Mouse (Mus musculus) spleen, adult 12 weeks (tissue): ENCODE results near the gene 6030468B19Rik.

Experiments used
- DNase-seq: peaks from one replicate; pipeline ENCODE4 v3.0.0; 2022; ENCODE audit warnings: low spot score

Gene 6030468B19Rik

DNA sequence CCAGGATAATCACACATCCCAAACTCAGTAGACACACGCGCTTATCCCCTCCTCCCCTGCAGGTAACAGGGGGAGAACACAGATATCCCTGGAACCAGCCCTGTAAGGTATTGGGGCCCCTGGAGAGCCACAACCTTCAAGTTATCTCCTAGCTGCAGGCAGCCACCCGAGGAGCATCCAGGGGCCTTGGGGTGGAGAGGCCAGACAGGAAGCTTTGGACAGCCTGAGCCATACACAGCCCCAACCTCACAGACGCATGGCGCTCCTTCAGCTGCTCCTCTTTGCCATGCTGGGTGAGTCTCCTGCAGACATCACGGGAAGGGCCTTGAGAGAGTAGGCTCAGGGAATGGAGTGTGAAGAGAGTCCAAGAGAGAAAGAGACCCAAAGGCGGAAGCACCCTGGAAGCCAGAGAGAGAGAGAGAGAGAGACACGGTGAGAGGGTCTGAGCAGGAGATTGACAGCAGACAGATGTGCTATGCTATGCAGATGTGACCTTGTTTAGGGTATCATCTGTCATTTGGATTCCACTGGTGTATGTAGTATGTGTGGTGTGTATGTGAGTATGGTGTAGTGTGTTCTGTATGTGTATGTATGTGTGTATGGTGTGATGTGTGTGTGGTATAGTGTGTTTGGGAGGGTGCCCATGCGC lies at the start of gene 6030468B19Rik:
6030468B19Rik (plus strand) TSS at position 150 of the 649 bp plus-strand sequence.
- DNase-seq = peak; percentile 60

DNA sequence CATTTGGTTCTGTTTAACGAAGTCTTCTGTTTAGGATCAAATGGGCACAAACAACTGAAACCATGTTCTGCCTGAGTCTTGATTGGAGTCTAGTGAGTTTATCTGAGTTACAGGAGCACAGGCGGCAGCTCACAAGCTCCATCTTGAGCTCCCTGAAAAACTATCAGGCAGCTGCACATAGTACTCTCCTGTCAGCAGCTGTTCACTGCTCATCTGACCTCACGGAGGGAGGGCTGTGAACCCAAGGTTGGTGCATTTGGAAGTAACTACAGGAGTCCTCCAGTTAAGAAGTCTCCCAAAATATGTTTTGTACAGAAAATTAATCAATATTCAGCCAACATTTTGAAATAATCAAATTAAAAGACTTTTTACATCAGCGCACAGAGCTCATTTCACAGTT lies 48.8 kb upstream of the 6030468B19Rik start:
- DNase-seq = no peak

DNA sequence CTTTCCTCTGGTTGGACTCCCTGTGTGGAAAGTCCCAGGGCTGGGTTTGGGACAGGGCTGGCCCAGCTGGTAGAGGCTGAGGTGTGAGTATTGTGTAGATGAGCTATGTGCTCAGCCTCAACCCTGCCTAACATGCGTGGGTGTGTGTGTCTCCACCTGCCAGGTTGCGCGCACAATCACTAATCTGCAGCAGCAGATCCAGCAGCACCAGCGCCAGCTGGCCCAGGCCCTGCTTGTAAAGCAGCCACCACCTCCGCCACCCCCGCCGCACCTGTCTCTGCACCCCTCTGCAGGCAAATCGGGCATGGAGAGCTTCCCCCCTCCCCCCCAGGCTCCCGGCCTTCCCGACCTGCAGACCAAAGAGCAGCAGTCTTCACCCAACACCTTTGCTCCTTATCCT lies 48.0 kb upstream of the 6030468B19Rik start:
- DNase-seq = no peak

DNA sequence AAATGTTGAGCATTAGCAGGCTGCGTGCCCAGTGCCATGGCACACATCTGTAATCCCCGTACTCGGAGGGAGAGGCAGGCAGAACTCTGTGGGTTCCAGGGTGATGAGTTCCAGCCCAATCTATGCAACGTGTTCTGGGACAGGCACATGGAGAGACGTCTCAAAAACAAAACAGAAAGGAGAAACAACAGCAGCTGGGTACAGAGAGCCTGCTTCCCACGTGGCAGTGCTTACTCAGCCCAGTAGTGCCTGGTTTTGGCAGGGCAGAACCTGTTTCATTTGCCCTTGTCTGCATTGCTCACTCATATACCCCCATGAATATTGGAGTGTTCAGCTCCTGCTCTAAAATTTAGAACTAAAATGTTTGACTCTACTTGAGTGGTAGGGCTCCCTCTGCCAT lies 45.9 kb upstream of the 6030468B19Rik start:
- DNase-seq = no peak

DNA sequence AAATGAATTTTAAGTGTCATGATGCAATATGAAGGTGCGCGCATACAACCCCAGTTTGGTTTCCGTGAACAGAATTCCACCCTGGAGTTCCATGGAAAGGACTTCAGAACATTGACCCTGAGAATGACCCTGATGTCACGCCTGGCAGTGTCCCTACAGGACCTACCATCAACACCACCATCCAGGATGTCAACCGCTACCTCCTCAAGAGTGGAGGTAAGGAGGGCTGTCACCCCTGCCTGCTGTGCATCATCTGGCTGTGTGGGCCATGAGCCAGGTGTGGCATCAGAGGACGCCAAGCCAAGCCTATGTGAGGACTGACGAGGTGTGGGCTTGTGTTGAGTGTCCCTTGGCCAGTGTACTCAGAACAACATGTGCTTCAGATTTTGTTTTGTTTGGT lies 41.6 kb upstream of the 6030468B19Rik start:
- DNase-seq = no peak

DNA sequence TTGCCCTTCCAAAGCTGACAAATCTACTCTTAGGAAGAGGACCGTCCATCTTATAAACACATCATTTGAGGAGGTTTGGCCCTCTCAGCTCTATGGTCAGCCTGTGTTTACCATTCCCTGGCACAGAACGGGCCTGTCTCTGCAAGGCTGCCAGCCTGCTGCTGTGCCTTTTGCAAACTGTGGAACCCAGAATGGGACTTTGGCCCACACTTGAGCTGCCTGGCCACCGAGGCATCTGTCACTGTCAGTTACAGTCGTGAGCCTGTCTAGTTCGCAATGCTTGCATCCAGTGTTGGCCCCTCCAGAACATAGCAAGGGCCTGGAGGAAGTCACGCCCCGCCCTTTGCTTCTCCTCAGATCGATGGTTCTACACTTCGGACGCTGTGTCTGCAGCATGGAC lies 38.2 kb upstream of the 6030468B19Rik start:
- no peak for DNase-seq

DNA sequence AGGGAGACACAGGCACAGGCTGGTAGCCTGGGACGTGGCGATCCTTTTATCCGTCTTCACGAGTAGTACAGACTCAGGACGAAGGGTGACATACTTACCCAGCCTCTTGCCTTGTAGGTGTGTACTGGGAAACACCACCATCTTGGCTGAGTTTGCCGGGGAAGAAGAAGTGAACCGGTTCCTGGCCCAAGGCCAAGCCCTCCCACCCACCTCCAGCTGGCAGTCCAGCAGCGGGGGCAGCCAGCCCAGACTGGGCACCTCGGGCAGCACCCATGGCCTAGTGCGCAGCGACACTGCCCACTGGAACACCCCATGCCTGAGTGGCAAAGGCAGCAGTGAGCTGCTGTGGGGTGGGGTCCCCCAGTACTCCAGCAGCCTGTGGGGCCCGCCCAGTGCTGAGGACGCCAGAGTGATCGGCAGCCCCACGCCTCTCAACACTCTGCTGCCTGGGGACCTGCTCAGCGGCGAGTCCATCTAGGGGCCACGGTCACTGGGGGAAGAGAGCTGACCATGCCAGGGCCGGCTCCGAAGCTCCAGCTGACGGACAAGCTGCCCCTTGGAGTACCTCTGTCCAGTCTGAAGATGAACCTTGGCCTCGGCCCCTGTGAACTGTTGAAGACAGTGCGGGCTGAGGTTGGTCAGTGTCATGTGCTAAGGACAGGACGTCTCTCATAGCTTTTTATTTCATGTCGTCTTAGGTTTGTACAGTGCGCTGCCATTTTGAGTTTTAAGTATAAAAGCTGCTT lies 36.9 kb upstream of the 6030468B19Rik start:
- DNase-seq = no peak

DNA sequence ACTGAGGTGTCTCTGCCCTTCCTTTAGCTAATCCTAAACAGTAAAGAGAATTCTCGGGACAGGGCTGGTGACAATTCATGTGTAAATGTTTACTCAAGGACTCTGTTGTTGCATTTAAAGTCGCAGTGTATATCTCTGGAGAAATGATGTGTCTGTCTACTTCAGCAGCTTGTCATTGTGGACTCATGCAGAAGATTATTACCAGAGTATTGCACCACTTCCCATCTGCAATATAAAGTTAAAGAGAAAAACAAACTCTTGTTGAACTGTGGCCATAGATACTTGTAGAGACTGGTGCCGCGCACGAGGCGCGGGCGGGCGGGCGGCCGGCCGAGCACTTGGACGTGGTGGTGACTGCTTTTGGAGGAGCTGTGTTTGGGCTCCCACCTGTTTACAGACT lies 35.7 kb upstream of the 6030468B19Rik start:
- no peak for DNase-seq

DNA sequence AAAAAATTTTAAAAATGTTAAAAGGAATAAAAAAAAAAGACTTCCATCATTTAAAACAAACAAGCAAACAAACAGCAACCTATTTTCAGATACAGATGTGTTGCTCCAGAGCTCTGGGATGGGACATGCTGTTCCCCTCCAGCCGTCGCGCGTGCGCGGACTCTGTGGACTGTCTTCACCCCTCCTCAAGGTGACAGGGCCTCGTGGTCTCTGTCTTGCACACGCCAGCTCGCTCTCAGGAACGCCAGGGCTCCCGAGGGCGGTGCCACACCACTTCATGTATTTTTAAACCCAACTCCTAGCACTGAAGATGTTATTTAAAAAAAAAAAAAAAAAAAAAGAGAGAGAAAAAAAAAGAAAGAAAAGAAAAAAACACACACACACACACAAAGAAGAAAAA lies 35.2 kb upstream of the 6030468B19Rik start:
- DNase-seq = no peak

DNA sequence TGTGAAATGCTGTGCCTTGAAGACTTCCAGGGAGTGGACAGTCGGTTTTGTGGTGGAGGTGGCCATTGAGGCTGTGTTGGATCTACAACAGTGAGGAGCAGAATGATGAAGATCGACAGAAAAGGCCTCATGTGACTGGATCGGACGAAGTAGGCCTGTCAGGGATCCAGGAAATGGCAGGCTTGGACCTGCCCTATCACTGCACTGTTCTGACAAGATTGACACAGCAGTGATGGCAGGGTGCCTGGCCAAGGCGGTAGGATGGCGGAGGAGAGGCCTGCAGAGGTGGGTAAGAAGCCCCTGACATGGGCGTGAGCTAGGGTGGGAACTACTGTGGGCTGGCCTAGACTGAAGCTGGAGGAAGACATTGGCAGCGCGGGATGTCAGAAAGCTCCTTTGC lies 33.1 kb upstream of the 6030468B19Rik start:
- no peak for DNase-seq

DNA sequence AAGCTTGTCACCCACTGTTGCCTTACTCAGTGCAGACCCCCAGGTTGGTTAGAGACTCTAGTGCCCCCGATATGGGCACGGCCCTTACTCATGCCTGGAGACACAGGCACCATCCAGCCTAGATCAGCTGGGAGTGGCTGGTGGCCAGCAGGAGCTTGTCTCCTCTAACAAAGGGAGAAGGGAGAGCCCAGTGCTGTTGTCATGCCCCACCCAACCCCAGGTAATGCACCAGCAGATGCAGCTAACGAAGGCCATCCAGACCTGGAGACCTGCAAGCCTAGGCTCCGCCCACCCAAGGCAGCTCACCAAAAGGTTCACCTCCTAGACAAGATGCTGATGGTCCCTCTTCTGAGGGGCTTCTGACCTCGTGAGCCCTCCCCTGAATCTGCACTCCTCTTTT lies 32.1 kb upstream of the 6030468B19Rik start:
- no peak for DNase-seq

DNA sequence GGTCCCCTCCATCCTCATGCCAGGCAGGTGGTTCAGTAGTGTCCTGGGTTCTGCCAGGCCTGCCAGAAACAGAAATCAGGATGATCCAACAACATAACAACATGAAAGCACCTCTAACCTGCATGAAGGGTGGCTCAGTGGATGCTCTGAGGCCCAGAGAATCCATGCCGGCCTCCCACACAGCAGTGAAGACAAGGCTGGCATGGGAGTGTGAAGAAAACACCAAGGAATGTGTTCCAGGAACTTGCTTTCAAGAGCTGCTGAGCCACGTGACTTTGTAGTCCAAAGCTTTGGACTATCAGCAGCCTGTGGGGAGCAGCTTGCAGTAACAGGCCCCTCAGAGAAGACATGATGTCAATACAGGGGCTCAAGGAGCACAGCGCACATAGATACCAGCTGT lies 31.2 kb upstream of the 6030468B19Rik start:
- no peak for DNase-seq

DNA sequence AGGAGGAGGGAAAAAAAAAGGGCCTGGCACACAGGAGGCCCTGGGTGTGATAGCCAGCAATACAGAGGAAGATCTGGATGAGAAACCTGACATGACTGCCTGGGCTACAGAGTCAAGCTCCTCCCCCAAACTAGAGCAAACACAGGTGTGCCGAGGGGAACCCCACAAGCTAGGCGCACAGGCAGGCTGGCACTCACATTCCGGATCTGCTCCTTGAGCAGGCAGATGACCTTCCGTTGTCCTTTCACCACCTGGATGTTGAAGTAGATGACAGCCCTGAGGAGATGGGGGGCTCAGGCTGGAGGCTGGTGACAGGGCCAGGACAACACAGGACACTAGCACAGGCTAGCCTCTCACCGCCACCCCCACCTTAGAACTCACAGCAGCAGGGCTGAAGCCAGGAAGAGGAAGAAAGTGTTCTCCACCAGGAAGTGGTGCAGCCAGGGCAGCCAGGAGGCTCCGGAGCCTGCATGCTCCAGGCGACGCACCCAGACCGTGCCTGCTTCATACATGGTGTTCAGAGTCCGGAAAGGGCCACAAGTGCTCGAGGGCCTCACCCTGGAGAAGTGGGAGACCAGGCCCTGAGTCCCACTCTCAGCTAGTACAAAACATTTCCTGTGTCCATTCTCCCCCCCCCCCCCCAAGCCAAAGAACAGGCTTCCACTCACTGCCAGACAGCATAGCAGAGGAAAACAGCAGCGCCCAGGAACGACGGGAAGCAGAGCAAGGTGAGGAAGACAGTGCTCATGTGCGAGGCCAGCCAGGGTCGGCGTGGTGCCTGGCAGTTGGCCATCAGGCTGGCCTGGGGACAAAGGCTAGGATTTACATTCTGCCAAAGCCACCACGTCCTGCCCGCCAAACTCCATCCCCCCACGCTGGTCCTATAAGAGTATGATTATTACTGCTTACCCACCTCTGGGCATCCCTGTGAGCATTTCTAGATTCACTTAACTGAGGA lies 28.5 kb upstream of the 6030468B19Rik start:
- DNase-seq = no peak

DNA sequence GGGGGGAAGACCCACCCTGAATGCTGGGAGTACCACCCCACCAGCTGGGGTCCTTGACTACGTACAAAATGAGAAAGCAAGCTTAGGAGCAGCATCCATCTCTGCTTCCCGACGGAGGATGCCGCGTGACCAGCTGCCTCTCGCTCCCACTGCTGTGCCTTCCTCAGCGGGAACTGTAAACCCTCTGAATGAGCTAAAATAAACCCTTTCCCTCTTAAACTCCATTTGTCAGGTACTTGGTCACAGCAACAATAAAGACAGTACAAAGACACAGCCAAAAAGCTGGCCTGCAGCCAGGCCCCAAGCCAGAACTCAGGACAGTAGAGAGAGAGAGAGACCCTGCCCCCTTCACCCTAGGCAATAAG lies 27.8 kb upstream of the 6030468B19Rik start:
- no peak for DNase-seq

DNA sequence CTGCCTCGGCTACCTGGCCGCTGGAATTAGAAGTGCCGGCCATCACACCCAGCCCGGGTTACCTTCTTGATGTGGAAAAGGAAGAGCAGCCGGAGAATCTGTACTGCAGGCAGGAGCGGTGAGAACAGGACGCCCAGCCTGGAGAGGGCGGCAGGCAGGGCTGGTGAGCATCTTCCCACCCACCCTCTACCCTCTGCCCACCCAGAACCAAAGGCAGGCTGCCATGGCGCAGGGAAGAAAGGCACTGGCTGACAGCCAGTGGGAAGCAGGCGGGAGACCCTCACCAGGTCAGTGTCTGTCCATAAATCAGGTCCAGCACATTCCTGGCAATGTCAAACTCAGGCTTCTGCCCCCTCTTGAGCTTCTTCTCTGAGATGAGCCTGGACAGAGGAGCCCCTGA lies 27.1 kb upstream of the 6030468B19Rik start:
- no peak for DNase-seq

DNA sequence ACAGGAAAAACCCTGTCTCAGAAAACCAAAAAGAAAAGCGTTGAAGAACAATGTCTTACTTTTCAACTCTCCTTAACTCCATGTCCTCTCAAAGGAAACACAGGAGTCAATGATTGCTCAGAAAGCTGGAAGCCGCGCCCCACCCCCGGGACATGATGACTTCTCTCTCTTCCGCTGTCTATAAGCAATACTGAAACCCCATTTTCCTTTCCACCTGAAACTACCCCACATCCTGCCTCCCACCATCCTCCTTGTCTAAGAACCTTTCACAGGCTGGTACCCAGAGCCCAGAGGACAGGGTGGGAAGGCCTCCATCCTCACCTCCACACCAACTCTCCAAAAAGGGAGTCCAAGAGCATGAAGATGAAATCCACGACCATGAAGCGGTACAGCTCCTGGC lies 25.1 kb upstream of the 6030468B19Rik start:
- no peak for DNase-seq

DNA sequence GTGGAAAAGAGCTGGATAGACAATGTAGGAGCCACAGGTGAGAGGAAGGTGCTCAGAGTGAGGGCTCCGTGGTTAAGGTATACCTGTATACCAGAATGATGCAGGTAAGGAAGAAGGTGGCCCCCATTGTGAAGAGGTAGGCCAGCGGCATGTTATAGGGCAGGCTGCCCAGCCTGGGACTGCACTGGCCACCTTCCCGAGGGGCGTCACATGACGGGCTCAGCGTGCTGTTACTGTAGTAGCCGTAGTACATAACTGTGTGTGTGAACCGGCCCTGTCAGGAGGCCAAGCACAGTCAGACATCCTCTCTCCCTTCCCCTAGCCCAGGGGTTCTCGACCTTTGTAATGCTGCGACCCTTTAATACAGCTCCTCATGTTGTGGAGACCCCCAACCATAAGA lies 22.5 kb upstream of the 6030468B19Rik start:
- no peak for DNase-seq

DNA sequence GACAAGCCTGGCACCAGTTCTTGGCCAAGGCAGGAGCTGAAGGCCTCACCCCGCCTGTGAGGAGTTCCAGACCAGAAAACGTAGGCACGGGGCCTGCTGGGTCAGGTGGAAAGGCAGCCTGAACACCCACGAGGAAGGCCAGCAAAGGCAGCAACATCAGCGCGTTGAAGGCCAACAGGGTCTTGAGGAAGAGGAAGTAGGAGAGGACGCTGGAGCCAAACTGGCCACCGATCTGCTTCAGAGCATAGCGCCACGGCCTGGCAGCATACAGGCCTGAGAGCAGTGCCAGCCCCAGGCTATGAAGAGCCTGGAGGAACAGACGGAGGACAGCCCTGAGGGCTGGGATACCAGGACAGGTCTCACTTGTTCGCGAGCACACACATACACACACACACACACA lies 21.9 kb upstream of the 6030468B19Rik start:
- no peak for DNase-seq

DNA sequence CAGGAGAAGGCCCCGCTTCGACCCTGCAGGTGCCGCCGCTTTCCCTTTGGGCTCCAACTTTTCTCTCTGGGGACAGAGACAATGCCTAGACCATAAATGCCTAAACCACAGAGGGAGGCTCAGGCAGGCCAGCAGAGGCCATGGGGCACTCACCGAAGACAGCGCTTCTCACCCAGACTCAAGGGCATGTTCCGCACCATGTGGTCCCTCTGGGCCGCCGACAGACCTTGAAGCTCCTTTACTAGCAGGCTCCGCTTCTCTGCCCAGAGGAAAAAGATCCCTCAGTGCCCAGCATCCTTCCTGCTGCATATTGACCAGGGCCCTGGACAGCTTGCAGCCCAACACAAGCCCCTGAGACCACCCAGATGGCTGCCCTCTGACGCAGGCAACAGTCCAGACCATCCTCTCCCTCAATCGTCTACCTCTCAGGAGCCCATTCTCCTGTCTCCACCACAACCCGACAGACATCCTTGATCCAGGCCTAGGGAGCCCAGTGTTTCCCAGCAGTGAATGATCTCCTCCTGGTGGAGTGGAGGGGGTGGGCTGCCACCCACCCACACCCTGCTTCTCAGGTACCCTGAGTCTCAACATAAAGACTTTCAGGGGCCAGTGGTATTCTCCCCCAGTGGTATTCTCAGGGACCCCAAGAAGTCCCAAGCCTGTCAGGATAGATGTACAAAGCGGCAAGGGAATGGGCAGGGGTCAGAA lies 21.2 kb upstream of the 6030468B19Rik start:
- no peak for DNase-seq

DNA sequence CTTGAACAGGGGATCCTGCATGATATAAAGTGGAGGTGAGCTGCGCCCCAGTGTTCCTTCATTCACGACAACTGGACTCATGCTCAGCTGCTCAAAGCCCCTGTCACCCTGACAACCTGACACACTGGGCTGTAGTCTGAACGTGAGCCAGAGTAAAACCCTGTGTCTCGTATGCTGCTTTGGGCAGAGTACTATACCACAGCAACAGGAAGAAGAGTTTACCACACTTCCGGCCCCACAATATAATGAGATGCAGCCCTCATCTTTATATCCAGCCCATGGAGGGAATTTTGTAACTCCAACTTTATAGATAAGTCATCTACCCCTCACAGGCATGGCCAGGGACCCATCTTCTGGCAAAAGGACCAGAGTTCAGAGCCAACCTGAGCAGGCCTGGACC lies 20.3 kb upstream of the 6030468B19Rik start:
- DNase-seq = no peak

DNA sequence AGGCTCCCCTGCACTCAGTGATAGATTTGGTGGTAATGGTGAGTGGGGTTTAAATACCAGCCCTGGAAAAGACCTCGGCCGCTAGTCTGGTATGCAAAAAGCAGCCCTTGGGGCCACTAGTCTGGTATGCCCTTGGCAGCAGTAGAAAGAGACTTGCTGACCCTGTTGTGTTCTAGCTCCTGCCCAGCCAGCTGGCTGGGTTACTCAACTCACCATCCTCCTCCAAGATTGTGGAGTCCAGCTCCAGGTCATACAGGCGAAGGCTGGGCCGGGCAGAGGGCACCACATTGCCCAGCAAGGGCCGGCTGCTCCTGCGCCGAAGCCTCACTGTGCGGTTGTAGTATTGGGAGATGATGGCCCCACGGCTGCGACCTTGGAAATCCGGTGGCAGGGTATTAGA lies 19.4 kb upstream of the 6030468B19Rik start:
- no peak for DNase-seq

DNA sequence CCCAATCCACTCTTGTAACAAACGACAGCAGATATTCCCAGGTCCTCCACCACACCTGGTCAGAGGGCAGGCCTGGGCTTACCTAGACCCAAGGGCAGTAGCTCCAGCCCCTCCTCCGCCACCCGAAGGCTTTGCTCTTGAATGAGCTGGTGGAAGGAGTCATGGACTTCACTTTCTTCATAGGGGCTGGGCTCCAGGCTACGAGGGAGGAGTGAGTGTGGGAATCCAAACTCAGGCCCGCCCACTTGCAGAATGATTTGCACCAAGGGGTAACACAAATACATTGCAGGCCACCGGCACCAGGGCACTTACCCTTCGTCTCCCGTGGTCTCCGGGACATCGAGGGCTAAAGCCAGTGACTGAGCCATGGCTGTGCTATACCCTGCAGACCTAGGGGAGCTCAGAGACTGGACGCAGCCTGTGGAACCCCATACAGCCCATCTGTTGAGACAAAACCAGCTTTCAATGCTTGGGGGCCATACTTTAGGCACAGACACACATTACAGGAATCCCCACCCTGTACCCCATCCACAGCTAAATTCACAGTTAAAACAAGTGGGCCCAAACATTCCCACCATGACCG lies 18.5 kb upstream of the 6030468B19Rik start:
- DNase-seq = peak; percentile 41
